Mouse (Mus musculus): ENCODE results near the gene Git1.

DNA sequence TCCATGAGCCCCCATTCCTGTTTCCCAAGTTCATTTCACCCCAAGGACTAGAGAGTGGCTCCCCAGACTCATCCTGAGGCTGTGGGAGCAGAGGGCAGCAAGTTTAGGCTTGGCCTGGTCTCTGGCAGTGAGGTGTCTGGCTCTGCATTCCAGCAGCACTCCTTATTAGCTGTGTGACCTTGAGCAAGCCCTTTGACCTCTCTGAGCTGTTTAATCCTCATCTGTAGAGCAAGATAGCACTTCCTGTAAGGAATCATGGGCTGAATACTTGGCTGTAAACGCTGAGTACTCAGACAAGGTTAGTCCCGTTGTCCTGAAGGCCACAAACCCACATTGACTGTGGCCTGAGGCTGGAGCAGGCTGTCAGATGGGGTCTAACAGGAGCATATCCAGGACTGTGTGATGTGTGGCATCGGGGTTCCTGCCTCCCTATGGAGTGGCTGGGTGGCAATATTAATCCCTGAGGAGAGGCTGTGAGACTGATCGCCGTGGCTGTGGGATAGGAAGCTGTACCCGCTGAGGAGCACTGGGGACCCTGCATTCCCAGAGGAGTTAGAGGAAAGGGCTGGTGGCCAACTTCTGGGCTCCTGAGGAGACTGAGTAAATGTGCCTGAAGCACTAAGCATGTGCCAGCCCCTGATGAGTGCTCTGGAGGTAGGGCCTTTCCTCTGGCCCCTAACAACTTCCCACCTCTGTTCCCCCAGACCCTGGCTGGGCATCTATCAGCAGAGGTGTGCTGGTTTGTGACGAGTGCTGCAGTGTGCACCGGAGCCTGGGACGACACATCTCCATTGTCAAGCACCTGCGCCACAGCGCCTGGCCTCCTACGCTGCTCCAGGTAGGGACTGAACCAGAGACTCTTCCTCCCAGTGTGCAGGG lies 5.1 kb downstream of the Git1 start:
- TF ChIP-seq CTCF (IDR thresholded peaks at IDR 0.05; ENCODE audit: borderline replicate concordance, extremely low read depth, insufficient read depth, insufficient read length) = no peak
- TF ChIP-seq POLR2A (IDR thresholded peaks at IDR 0.05; ENCODE audit: borderline replicate concordance, extremely low read depth, insufficient read depth, insufficient read length, poor library complexity, severe bottlenecking) = no peak
